Mouse (Mus musculus) thymus, adult 2 months (tissue): Measurements from ENCODE around the gene Clybl.

Experiments used
- CTCF ChIP-seq: fragments of 200-500 bp; IDR thresholded peaks from 2 replicates; pipeline ENCODE4 v1.5.1; 2012; ENCODE audit warnings: mild to moderate bottlenecking, control low read depth, low read length, moderate library complexity, borderline replicate concordance; ENCODE audit not compliant: control insufficient read depth, poor library complexity, insufficient read depth; ENCODE audit errors: extremely low read depth
- POLR2A ChIP-seq: fragments of 200-500 bp; IDR thresholded peaks from 2 replicates; pipeline ENCODE4 v1.6.1; 2012; ENCODE audit warnings: mild to moderate bottlenecking, low read length, control low read depth, moderate library complexity; ENCODE audit not compliant: control insufficient read depth, poor library complexity, insufficient read depth; ENCODE audit errors: extremely low read depth

GRCm38 (mm10) chr14:122322136-122322535, 140.6 kb downstream of the Clybl start:
- TF ChIP-seq POLR2A (no peak), CTCF (no peak)
